In the genomic region with DNA sequence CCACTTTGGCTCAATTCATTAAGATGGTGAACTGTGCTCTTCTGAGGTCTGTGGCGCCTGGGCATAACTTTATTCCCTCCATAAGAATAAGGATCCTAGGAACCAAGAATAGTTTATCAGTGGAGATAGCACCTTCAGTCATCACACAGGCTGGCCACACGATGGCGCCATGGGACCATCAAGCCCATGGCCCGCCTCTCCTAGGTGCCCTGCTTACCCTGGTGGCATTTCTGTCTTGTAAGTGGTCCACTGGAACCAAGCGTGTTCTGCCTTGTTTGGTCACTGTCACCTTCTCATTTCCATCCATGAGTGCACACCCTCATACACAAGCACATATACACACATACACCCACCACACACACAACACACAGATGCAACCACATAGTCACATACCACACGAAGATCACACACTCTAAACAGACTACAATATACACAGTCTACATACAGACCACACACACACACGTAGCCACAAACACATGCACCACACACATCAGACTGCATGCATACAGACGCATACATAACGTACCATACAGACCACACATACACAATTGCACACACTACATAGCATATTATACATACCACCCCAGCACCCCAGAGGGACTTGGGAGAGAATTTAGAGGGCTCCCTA, we compare ENCODE assay signal across 8 mouse cellular contexts.
A peak's percentile ranks its signal among the peaks of the same experiment; 100 is the strongest.
DNase-seq lines count a peak whose midpoint lies in the region; ATAC-seq and TF ChIP-seq lines count a peak whose summit lies in the region.

No protein-coding gene starts in this region.

- peak; percentile 72 for ATAC-seq in forebrain, embryonic 13.5 days
- ATAC-seq in liver, embryonic 14.5 days (ENCODE audit: insufficient read depth) = no peak
- peak; percentile 47; the same call in 1 of the 2 replicates for ATAC-seq in neural tube, embryonic 15.5 days (ENCODE audit: low FRiP score)
- ATAC-seq in activated CD4-positive, CD25-positive, alpha-beta regulatory T cell, adult 4 months = no peak

- no peaks in the 10 kb centered on the region for H3K4me1 ChIP-seq in thymus, adult 2 months (replicated peaks; ENCODE audit: control insufficient read depth, insufficient read depth, low read length)
- H3K4me1 ChIP-seq in bone marrow macrophage, adult 2 months (ENCODE audit: control insufficient read depth, insufficient read depth, low read length) = no peaks in the 10 kb centered on the region
- H3K4me1 ChIP-seq in forebrain, embryonic 13.5 days = peaks cover 9% of the 10 kb centered on the region; the same call in 1 of the 2 replicates
- H3K4me1 ChIP-seq in liver, embryonic 14.5 days (replicated peaks; ENCODE audit: control insufficient read depth in 2 of 2, insufficient read depth in 2 of 2, low read length in 1 of 2) = no peaks in the 10 kb centered on the region
- peaks cover 2% of the 10 kb centered on the region; the same call in 1 of the 2 replicates for H3K4me1 ChIP-seq in neural tube, embryonic 15.5 days

- H3K4me2 ChIP-seq in forebrain, embryonic 13.5 days = no peak overlapping the region
- no peak overlapping the region for H3K4me2 ChIP-seq in liver, embryonic 14.5 days (ENCODE audit: low read depth)
- no peak overlapping the region for H3K4me2 ChIP-seq in neural tube, embryonic 15.5 days

- no peak overlapping the region for H3K4me3 ChIP-seq in thymus, adult 2 months (ENCODE audit: control insufficient read depth, insufficient read depth, low read length)
- H3K4me3 ChIP-seq in bone marrow macrophage, adult 2 months (ENCODE audit: insufficient read depth, low read length) = no peak overlapping the region
- H3K4me3 ChIP-seq in forebrain, embryonic 13.5 days = no peak overlapping the region
- no peak overlapping the region for H3K4me3 ChIP-seq in liver, embryonic 14.5 days (ENCODE audit: insufficient read depth in 1 of 2, low read depth in 2 of 2, low read length in 2 of 2)
- no peak overlapping the region for H3K4me3 ChIP-seq in neural tube, embryonic 15.5 days (replicated peaks)

- WGBS in thymus, adult 2 months = 43% methylated on average over 9 of the region's 9 CpGs
- WGBS in forebrain, embryonic 13.5 days = 44% methylated on average over 9 of the region's 9 CpGs
- WGBS in liver, embryonic 14.5 days (ENCODE audit: insufficient replicate concordance) = 27% methylated on average over 9 of the region's 9 CpGs
- 37% methylated on average over 9 of the region's 9 CpGs for WGBS in neural tube, embryonic 15.5 days

- no peaks in the 10 kb centered on the region for H3K36me3 ChIP-seq in thymus, adult 2 months (ENCODE audit: control insufficient read depth, insufficient read depth, low read length)
- no peaks in the 10 kb centered on the region for H3K36me3 ChIP-seq in forebrain, embryonic 13.5 days (ENCODE audit: poor library complexity, severe bottlenecking)
- H3K36me3 ChIP-seq in liver, embryonic 14.5 days (replicated peaks; ENCODE audit: control insufficient read depth, insufficient read depth, low read depth) = no peaks in the 10 kb centered on the region
- no peaks in the 10 kb centered on the region for H3K36me3 ChIP-seq in neural tube, embryonic 15.5 days

- no peak for TF ChIP-seq POLR2A in thymus, adult 2 months (IDR thresholded peaks at IDR 0.05; ENCODE audit: control insufficient read depth, extremely low read depth, insufficient read depth, low read length, poor library complexity)
- no peak for TF ChIP-seq POLR2A in bone marrow macrophage, adult 2 months (IDR thresholded peaks at IDR 0.05; ENCODE audit: borderline replicate concordance, low read depth, low read length)

- no peak for TF ChIP-seq EP300 in liver, embryonic 14.5 days (IDR thresholded peaks at IDR 0.05; ENCODE audit: low read depth)

- DNase-seq in thymus, adult 2 months = peak; percentile 15
- no peak for DNase-seq in thymus, adult 18-20 months
- peak; percentile 39 for DNase-seq in kidney, adult 18-20 months
- DNase-seq in liver, embryonic 14.5 days (ENCODE audit: low read depth in 3 of 3, low spot score in 3 of 3) = no peak

- H3K27me3 ChIP-seq in thymus, adult 2 months (ENCODE audit: control insufficient read depth, insufficient read depth, low read length) = no peaks in the 10 kb centered on the region
- H3K27me3 ChIP-seq in forebrain, embryonic 13.5 days = peaks cover 12% of the 10 kb centered on the region; the same call in 1 of the 2 replicates
- no peaks in the 10 kb centered on the region for H3K27me3 ChIP-seq in liver, embryonic 14.5 days (ENCODE audit: control insufficient read depth, insufficient read depth, low read length)
- H3K27me3 ChIP-seq in neural tube, embryonic 15.5 days (replicated peaks) = peaks cover 33% of the 10 kb centered on the region

- no peak overlapping the region for H3K27ac ChIP-seq in thymus, adult 2 months (ENCODE audit: control insufficient read depth, insufficient read depth, low read length)
- H3K27ac ChIP-seq in bone marrow macrophage, adult 2 months (ENCODE audit: insufficient read depth, low read depth, low read length) = no peak overlapping the region
- no peak overlapping the region for H3K27ac ChIP-seq in forebrain, embryonic 13.5 days
- H3K27ac ChIP-seq in liver, embryonic 14.5 days = no peak overlapping the region
- H3K27ac ChIP-seq in neural tube, embryonic 15.5 days (replicated peaks) = no peak overlapping the region

- peak; percentile 54; the same call in 1 of the 2 replicates for TF ChIP-seq CTCF in thymus, adult 2 months (IDR thresholded peaks at IDR 0.05; ENCODE audit: borderline replicate concordance, control insufficient read depth, extremely low read depth, insufficient read depth, low read length, poor library complexity)
- peak; percentile 77 for TF ChIP-seq CTCF in bone marrow macrophage, adult 2 months (IDR thresholded peaks at IDR 0.05; ENCODE audit: low read depth, low read length)
- TF ChIP-seq CTCF in liver, embryonic 14.5 days (IDR thresholded peaks at IDR 0.05; ENCODE audit: low read depth) = peak; percentile 81

- no peak overlapping the region for H3K9ac ChIP-seq in forebrain, embryonic 13.5 days
- H3K9ac ChIP-seq in liver, embryonic 14.5 days (replicated peaks) = no peak overlapping the region
- H3K9ac ChIP-seq in neural tube, embryonic 15.5 days (replicated peaks) = no peak overlapping the region

- H3K9me3 ChIP-seq in forebrain, embryonic 13.5 days (replicated peaks) = no peaks in the 10 kb centered on the region
- H3K9me3 ChIP-seq in liver, embryonic 14.5 days (ENCODE audit: control insufficient read depth, low read length) = no peaks in the 10 kb centered on the region
- no peaks in the 10 kb centered on the region for H3K9me3 ChIP-seq in neural tube, embryonic 15.5 days (replicated peaks)

Comparison
In these comparisons a context has a peak if more than half of its experiments do, and no peak if none do; other contexts are left out.
1. DNase-seq: peak in thymus, adult 2 months (single experiment) and kidney, adult 18-20 months (single experiment); none in thymus, adult 18-20 months (0 of 2) and liver, embryonic 14.5 days (0 of 3).
2. ATAC-seq: peak in forebrain, embryonic 13.5 days (single experiment) and neural tube, embryonic 15.5 days (single experiment); none in liver, embryonic 14.5 days (single experiment) and activated CD4-positive, CD25-positive, alpha-beta regulatory T cell, adult 4 months (single experiment).
3. Peak in every context shown above with its lines, with median percentiles within 50 percentile points of each other: CTCF ChIP-seq.